8 mouse cellular contexts compared by ENCODE assay signal in genomic region chr10:91180301-91180700, GRCm38 (mm10). TPM values are rescaled to one million over a fixed set of nuclear protein-coding genes. Genes with fewer than 3 reads are reported as not detected.
DNase-seq lines count a peak whose midpoint lies in the region; ATAC-seq and TF ChIP-seq lines count a peak whose summit lies in the region.

No protein-coding gene starts in this region.

- H3K4me1 ChIP-seq in liver, adult 2 months (ENCODE audit: control insufficient read depth, insufficient read depth, low read length), result peaks cover 15% of the 10 kb centered on the region
- H3K4me1 ChIP-seq in brown adipose tissue, adult 24 weeks (ENCODE audit: control insufficient read depth, insufficient read depth, insufficient read length, low read length), result peaks cover 5% of the 10 kb centered on the region; the same call in 1 of the 2 replicates
- peaks cover 15% of the 10 kb centered on the region; the same call in 1 of the 2 replicates for H3K4me1 ChIP-seq in hindbrain, postnatal 0 days (ENCODE audit: insufficient read depth, low read length)
- peaks cover 16% of the 10 kb centered on the region for H3K4me1 ChIP-seq in midbrain, embryonic 16.5 days (ENCODE audit: control insufficient read depth, insufficient read depth, low read length)

- no peaks in the 10 kb centered on the region for H3K27me3 ChIP-seq in liver, adult 2 months (ENCODE audit: control insufficient read depth, insufficient read depth, low read length)
- H3K27me3 ChIP-seq in hindbrain, postnatal 0 days (ENCODE audit: insufficient read depth, low read length), result no peaks in the 10 kb centered on the region
- H3K27me3 ChIP-seq in midbrain, embryonic 16.5 days (ENCODE audit: control insufficient read depth, insufficient read depth, low read depth, low read length), result no peaks in the 10 kb centered on the region

- peak; percentile 59 for DNase-seq in liver, adult 2 months (ENCODE audit: extremely low read depth, low read depth, low spot score)
- DNase-seq in liver, result no peak
- peak; percentile 29 for DNase-seq in hindbrain, postnatal 0 days (ENCODE audit: low spot score)
- no peak for DNase-seq in right cerebral cortex, postnatal 36 days (ENCODE audit: low spot score in 2 of 2)
- DNase-seq in natural killer cell, adult 2 months (ENCODE audit: low spot score in 2 of 2), result no peak

- H3K4me3 ChIP-seq in liver, adult 2 months (ENCODE audit: insufficient read depth, low read depth, low read length), result peak overlapping the region; percentile 48; the same call in 1 of the 2 replicates
- peak overlapping the region; percentile 57 for H3K4me3 ChIP-seq in brown adipose tissue, adult 24 weeks (ENCODE audit: insufficient read depth, low read depth, low read length)
- peak overlapping the region; percentile 58 for H3K4me3 ChIP-seq in hindbrain, postnatal 0 days (ENCODE audit: low read length)
- H3K4me3 ChIP-seq in midbrain, embryonic 16.5 days (ENCODE audit: low read depth, low read length), result peak overlapping the region; percentile 58

- ATAC-seq in hindbrain, postnatal 0 days, result no peak
- ATAC-seq in midbrain, embryonic 16.5 days, result no peak
- no peak for ATAC-seq in megakaryocyte progenitor cell, adult 5-6 weeks (replicated peaks; ENCODE audit: poor library complexity)

- H3K9ac ChIP-seq in liver, adult 2 months (ENCODE audit: low read depth, low read length), result peak overlapping the region; percentile 18
- no peak overlapping the region for H3K9ac ChIP-seq in hindbrain, postnatal 0 days (replicated peaks; ENCODE audit: low read length)
- no peak overlapping the region; the same call in none of the 2 replicates for H3K9ac ChIP-seq in midbrain, embryonic 16.5 days (ENCODE audit: low read depth, low read length)

- H3K9me3 ChIP-seq in hindbrain, postnatal 0 days (ENCODE audit: low read length), result no peaks in the 10 kb centered on the region
- H3K9me3 ChIP-seq in midbrain, embryonic 16.5 days (replicated peaks; ENCODE audit: control insufficient read depth, low read length, poor library complexity, severe bottlenecking), result no peaks in the 10 kb centered on the region

- TF ChIP-seq POLR2A in liver, adult 2 months (IDR thresholded peaks at IDR 0.05; ENCODE audit: extremely low read depth, insufficient read depth, low read length), result no peak

- peak overlapping the region; percentile 60 for H3K27ac ChIP-seq in liver, adult 2 months (replicated peaks; ENCODE audit: insufficient read depth, low read depth, low read length)
- H3K27ac ChIP-seq in brown adipose tissue, adult 24 weeks (replicated peaks; ENCODE audit: low read depth, low read length), result peak overlapping the region; percentile 53
- H3K27ac ChIP-seq in hindbrain, postnatal 0 days, result peak overlapping the region; percentile 99; the same call in 1 of the 2 replicates
- peak overlapping the region; percentile 98 for H3K27ac ChIP-seq in midbrain, embryonic 16.5 days (ENCODE audit: low read length)

- no peaks in the 10 kb centered on the region for H3K79me2 ChIP-seq in liver, adult 2 months (ENCODE audit: control insufficient read depth, insufficient read depth, low read length)

- no peaks in the 10 kb centered on the region for H3K36me3 ChIP-seq in liver, adult 2 months (ENCODE audit: control insufficient read depth, insufficient read depth, low read length)
- no peaks in the 10 kb centered on the region for H3K36me3 ChIP-seq in hindbrain, postnatal 0 days (ENCODE audit: insufficient read depth, low read length)
- no peaks in the 10 kb centered on the region for H3K36me3 ChIP-seq in midbrain, embryonic 16.5 days (ENCODE audit: control insufficient read depth, insufficient read depth, low read length)

- 36% methylated on average over 7 of the region's 7 CpGs for WGBS in liver, adult 2 months
- 21% methylated on average over 7 of the region's 7 CpGs for WGBS in hindbrain, postnatal 0 days
- WGBS in midbrain, embryonic 16.5 days, result 26% methylated on average over 7 of the region's 7 CpGs

- no peak for TF ChIP-seq CTCF in liver, adult 2 months (IDR thresholded peaks at IDR 0.05; ENCODE audit: low read depth, low read length)
- no peak for TF ChIP-seq CTCF in hindbrain, postnatal 0 days (IDR thresholded peaks at IDR 0.05; ENCODE audit: low read depth)

- H3K4me2 ChIP-seq in hindbrain, postnatal 0 days (ENCODE audit: low read depth, low read length), result peak overlapping the region; percentile 67
- peak overlapping the region; percentile 52 for H3K4me2 ChIP-seq in midbrain, embryonic 16.5 days (ENCODE audit: low read length)

RNA-seq across cellular contexts. Expression of gene Tmpo, which starts 0.8 kb away (rescaled TPM):
- 38.4 and 43.3 TPM in 2 replicates for total RNA-seq in liver, adult 2 months (2014; rRNA removed)
- 10.7 and 12.1 TPM in 2 replicates for polyA plus RNA-seq in liver, adult 2 months (2012; rRNA removed)
- polyA plus RNA-seq in brown adipose tissue, adult 24 weeks (2012; ENCODE audit: insufficient read depth, insufficient read length, missing spikeins), result 10.0 and 16.6 TPM in 2 replicates
- total RNA-seq in hindbrain, postnatal 0 days (2014; rRNA removed), result 102 and 110 TPM in 2 replicates
- 66.9 and 72.1 TPM in 2 replicates for polyA plus RNA-seq in hindbrain, postnatal 0 days (2015; fragmentation: Nextera tagmentation; extraction: Ambion mirVana)
- 82.8 and 100 TPM in 2 replicates for polyA plus RNA-seq in midbrain, embryonic 16.5 days (2015; fragmentation: Nextera tagmentation; extraction: Ambion mirVana)
- total RNA-seq in megakaryocyte progenitor cell, adult 5-6 weeks (2015), result 266 and 302 TPM in 2 replicates
- total RNA-seq in megakaryocyte progenitor cell, adult 5-6 weeks (2017), result 461 and 467 TPM in 2 replicates

RNA-seq across cellular contexts. Expression of gene Slc25a3, which starts 56.4 kb away (rescaled TPM):
- 222 and 288 TPM in 2 replicates for total RNA-seq in liver, adult 2 months (2014; rRNA removed)
- polyA plus RNA-seq in liver, adult 2 months (2012; rRNA removed), result 269 and 371 TPM in 2 replicates
- 491 and 596 TPM in 2 replicates for polyA plus RNA-seq in brown adipose tissue, adult 24 weeks (2012; ENCODE audit: insufficient read depth, insufficient read length, missing spikeins)
- total RNA-seq in hindbrain, postnatal 0 days (2014; rRNA removed), result 445 and 451 TPM in 2 replicates
- 718 and 736 TPM in 2 replicates for polyA plus RNA-seq in hindbrain, postnatal 0 days (2015; fragmentation: Nextera tagmentation; extraction: Ambion mirVana)
- polyA plus RNA-seq in midbrain, embryonic 16.5 days (2015; fragmentation: Nextera tagmentation; extraction: Ambion mirVana), result 523 and 571 TPM in 2 replicates
- 664 and 680 TPM in 2 replicates for total RNA-seq in megakaryocyte progenitor cell, adult 5-6 weeks (2015)
- total RNA-seq in megakaryocyte progenitor cell, adult 5-6 weeks (2017), result 231 and 244 TPM in 2 replicates

Comparison
In these comparisons a context has a peak if more than half of its experiments do, and no peak if none do; other contexts are left out.
1. DNase-seq: peak in liver, adult 2 months (single experiment) and hindbrain, postnatal 0 days (single experiment); none in liver (single experiment), right cerebral cortex, postnatal 36 days (0 of 2) and natural killer cell, adult 2 months (0 of 2).
2. Peak in every context shown above with its lines, with median percentiles within 50 percentile points of each other: H3K27ac ChIP-seq and H3K4me3 ChIP-seq.